Mouse (Mus musculus): ENCODE data around the gene Slc16a7.

- no peak for TF ChIP-seq CHD2 (IDR thresholded peaks at IDR 0.05; ENCODE audit: low read depth, low read length)
- no peak for TF ChIP-seq HCFC1 (IDR thresholded peaks at IDR 0.05; ENCODE audit: borderline replicate concordance, insufficient read depth, low read length)
- no peak for TF ChIP-seq MAFK (IDR thresholded peaks at IDR 0.05; ENCODE audit: insufficient read depth, low read depth, low read length)
Observed at GRCm38 (mm10) chr10:125288560-125288959, 100.7 kb downstream of the Slc16a7 start.

Data from ES-E14 (cell line).